Mouse (Mus musculus): ENCODE measurements around the gene Gp5. TPM values are rescaled to one million over a fixed set of nuclear protein-coding genes. Genes with fewer than 3 reads are reported as not detected.

Gene Gp5
- polyA plus RNA-seq, 1 experiment from 2014 or later = 0.32 TPM

- Histone ChIP-seq H3K27me3 (replicated peaks; ENCODE audit: control insufficient read depth, insufficient read depth, low read length) (no peaks in the 10 kb centered on the region), H3K9ac (ENCODE audit: low read depth, low read length) (no peak overlapping the region), H3K9me3 (ENCODE audit: control insufficient read depth, low read length) (no peaks in the 10 kb centered on the region), H3K4me1 (ENCODE audit: control insufficient read depth, insufficient read depth, low read length) (no peaks in the 10 kb centered on the region), H3K27ac (replicated peaks; ENCODE audit: low read depth, low read length) (no peak overlapping the region), H3K36me3 (ENCODE audit: control insufficient read depth, insufficient read depth, low read length) (no peaks in the 10 kb centered on the region), H3K4me2 (ENCODE audit: low read depth, low read length) (no peak overlapping the region), H3K4me3 (ENCODE audit: low read depth, low read length) (no peak overlapping the region)
- DNase-seq (ENCODE audit: low spot score) (no peak), ATAC-seq (ENCODE audit: low read depth) (no peak)
- WGBS = 75% methylated on average over 10 of the region's 10 CpGs
Observed at GRCm38 (mm10) chr16:30259444-30259843, 51.1 kb downstream of the Gp5 start.

- Histone ChIP-seq H3K36me3 (ENCODE audit: control insufficient read depth, insufficient read depth, low read length) (no peaks in the 10 kb centered on the region), H3K9me3 (ENCODE audit: control insufficient read depth, low read length) (no peaks in the 10 kb centered on the region), H3K4me1 (ENCODE audit: control insufficient read depth, insufficient read depth, low read length) (no peaks in the 10 kb centered on the region), H3K9ac (ENCODE audit: low read depth, low read length) (no peak overlapping the region), H3K4me3 (ENCODE audit: low read depth, low read length) (no peak overlapping the region), H3K27me3 (replicated peaks; ENCODE audit: control insufficient read depth, insufficient read depth, low read length) (no peaks in the 10 kb centered on the region), H3K27ac (replicated peaks; ENCODE audit: low read depth, low read length) (no peak overlapping the region), H3K4me2 (ENCODE audit: low read depth, low read length) (no peak overlapping the region)
- DNase-seq (ENCODE audit: low spot score) = no peak
- no peak for ATAC-seq (ENCODE audit: low read depth)
- WGBS = 92% methylated on average over 7 of the region's 7 CpGs
Observed at GRCm38 (mm10) chr16:30258441-30258840, 52.1 kb downstream of the Gp5 start.

- DNase-seq (ENCODE audit: low spot score) (no peak), ATAC-seq (ENCODE audit: low read depth) (no peak)
- Histone ChIP-seq H3K27ac (replicated peaks; ENCODE audit: low read depth, low read length) (no peak overlapping the region), H3K9me3 (ENCODE audit: control insufficient read depth, low read length) (no peaks in the 10 kb centered on the region), H3K4me3 (ENCODE audit: low read depth, low read length) (no peak overlapping the region), H3K4me1 (ENCODE audit: control insufficient read depth, insufficient read depth, low read length) (no peaks in the 10 kb centered on the region), H3K36me3 (ENCODE audit: control insufficient read depth, insufficient read depth, low read length) (no peaks in the 10 kb centered on the region), H3K9ac (ENCODE audit: low read depth, low read length) (no peak overlapping the region), H3K27me3 (replicated peaks; ENCODE audit: control insufficient read depth, insufficient read depth, low read length) (no peaks in the 10 kb centered on the region), H3K4me2 (ENCODE audit: low read depth, low read length) (no peak overlapping the region)
- WGBS = 80% methylated on average over 9 of the region's 9 CpGs
Observed at GRCm38 (mm10) chr16:30257718-30258117, 52.9 kb downstream of the Gp5 start.

Other genes starting within 250 kb of the Gp5 start
- gene Hes1, start 246.4 kb downstream of the Gp5 start, polyA plus RNA-seq (2014; fragmentation: Nextera tagmentation; extraction: Ambion mirVana) = 49.8 and 53.5 TPM in 2 replicates
- gene Cpn2, start 43.3 kb downstream of the Gp5 start, polyA plus RNA-seq (2014; fragmentation: Nextera tagmentation; extraction: Ambion mirVana) = 0.05 TPM in 1 of 2 replicates, not detected in the other
- gene Lrrc15, start 27.5 kb downstream of the Gp5 start, polyA plus RNA-seq (2014; fragmentation: Nextera tagmentation; extraction: Ambion mirVana) = 2.3 and 2.7 TPM in 2 replicates
- gene Atp13a3, start 95.2 kb upstream of the Gp5 start, polyA plus RNA-seq (2014; fragmentation: Nextera tagmentation; extraction: Ambion mirVana) = 16.7 and 20.0 TPM in 2 replicates
- gene Tmem44, start 240.1 kb upstream of the Gp5 start, polyA plus RNA-seq (2014; fragmentation: Nextera tagmentation; extraction: Ambion mirVana) = 13.8 and 20.7 TPM in 2 replicates

All from embryonic facial prominence, embryonic 14.5 days (tissue).